Mouse (Mus musculus) ES-E14 (cell line): ENCODE measurements around the gene Slc4a4.

Experiments used
- HCFC1 ChIP-seq: IDR thresholded peaks from 2 replicates; pipeline ENCODE4 v1.6.1; 2012; ENCODE audit warnings: low read length, inconsistent platforms, borderline replicate concordance; ENCODE audit not compliant: insufficient read depth
- ZNF384 ChIP-seq: IDR thresholded peaks from 2 replicates; pipeline ENCODE4 v1.6.1; 2012; ENCODE audit warnings: low read depth, low read length, inconsistent platforms

- TF ChIP-seq ZNF384 (no peak), HCFC1 (no peak)
Measured at GRCm38 (mm10) chr5:88996246-88996645, 109.6 kb downstream of the Slc4a4 start.
